Mouse (Mus musculus) liver, postnatal 0 days (tissue): ENCODE measurements around the gene A930004D18Rik.

Experiments used
- CTCF ChIP-seq: sonication (generic); IDR thresholded peaks from 2 replicates; pipeline ENCODE4 v1.5.1; 2016; ENCODE audit warnings: antibody characterized with exemption, low read depth
- EP300 ChIP-seq: IDR thresholded peaks from 2 replicates; pipeline ENCODE4 v1.6.1; 2016; ENCODE audit warnings: antibody characterized with exemption, low read depth, mild to moderate bottlenecking

- TF ChIP-seq CTCF (no peak), EP300 (no peak)
These were observed 6.2 kb downstream of the A930004D18Rik start for GRCm38 (mm10) chr2:18031271-18031821.
